Mouse (Mus musculus) kidney, postnatal 0 days (tissue): ENCODE data around the gene Klc3. TPM values are rescaled to one million over a fixed set of nuclear protein-coding genes. Genes with fewer than 3 reads are reported as not detected.

Experiments
- ATAC-seq: fragments of 200-750 bp; cut with Nextera tagmentation; replicated peaks from 2 replicates; pipeline ENCODE4 v1.8.0; 2017; ENCODE audit warnings: low read depth, moderate number of reproducible peaks, moderate TSS enrichment, moderate library complexity; ENCODE audit not compliant: low FRiP score
- DNase-seq: peaks from one replicate; pipeline ENCODE4 v3.0.0-alpha.2; 2016; ENCODE audit warnings: low spot score
- H3K27ac ChIP-seq: fragments of 300-500 bp; sonication (generic); 2 replicates; pipeline ENCODE4 v1.5.1; 2014; ENCODE audit warnings: mild to moderate bottlenecking
- H3K27me3 ChIP-seq: fragments of 300-500 bp; sonication (generic); 2 replicates; pipeline ENCODE4 v1.6.1; 2014; ENCODE audit warnings: low read length, mixed read lengths; ENCODE audit not compliant: insufficient read depth
- H3K36me3 ChIP-seq: fragments of 300-500 bp; sonication (generic); 2 replicates; pipeline ENCODE4 v1.6.1; 2014; ENCODE audit warnings: low read length, mixed read lengths; ENCODE audit not compliant: insufficient read depth
- H3K4me1 ChIP-seq: fragments of 300-500 bp; sonication (generic); replicated peaks from 2 replicates; pipeline ENCODE4 v1.6.1; 2014; ENCODE audit warnings: antibody characterized with exemption, low read length, mixed read lengths; ENCODE audit not compliant: insufficient read depth
- H3K4me2 ChIP-seq: fragments of 300-500 bp; sonication (generic); 2 replicates; pipeline ENCODE4 v1.6.1; 2014; ENCODE audit warnings: mild to moderate bottlenecking, low read length, moderate library complexity, mixed read lengths
- H3K4me3 ChIP-seq: fragments of 300-500 bp; sonication (generic); replicated peaks from 2 replicates; pipeline ENCODE4 v1.5.1; 2014; ENCODE audit warnings: low read depth, low read length
- H3K9ac ChIP-seq: fragments of 300-500 bp; sonication (generic); 2 replicates; pipeline ENCODE4 v1.6.1; 2014; ENCODE audit warnings: low read depth, low read length
- H3K9me3 ChIP-seq: fragments of 300-500 bp; sonication (generic); replicated peaks from 2 replicates; pipeline ENCODE4 v1.6.1; 2016; ENCODE audit warnings: low read length, inconsistent platforms, mixed read lengths
- CTCF ChIP-seq: IDR thresholded peaks from 2 replicates; pipeline ENCODE4 v1.5.1; 2016; ENCODE audit warnings: antibody characterized with exemption, low read depth, mild to moderate bottlenecking, moderate library complexity
- WGBS: fragments of 180-500 bp; shearing (Covaris S2); extraction: QIAGEN DNeasy Blood & Tissue Kit; methylation state at CpG from one replicate; pipeline ENCODE4 v1.1.7; 2014; 5-methylcytosine and 5-hydroxymethylcytosine counted together
- polyA plus RNA-seq: library from polyadenylated mRNA; unstranded; fragments of >200 nt; fragmentation: Nextera tagmentation; extraction: Ambion mirVana; gene quantifications from 2 replicates; pipeline ENCODE4 v1.2.1, GENCODE M21; 2015

The Klc3 gene
- polyA plus RNA-seq = 6.7 and 8.2 TPM in 2 replicates

DNA sequence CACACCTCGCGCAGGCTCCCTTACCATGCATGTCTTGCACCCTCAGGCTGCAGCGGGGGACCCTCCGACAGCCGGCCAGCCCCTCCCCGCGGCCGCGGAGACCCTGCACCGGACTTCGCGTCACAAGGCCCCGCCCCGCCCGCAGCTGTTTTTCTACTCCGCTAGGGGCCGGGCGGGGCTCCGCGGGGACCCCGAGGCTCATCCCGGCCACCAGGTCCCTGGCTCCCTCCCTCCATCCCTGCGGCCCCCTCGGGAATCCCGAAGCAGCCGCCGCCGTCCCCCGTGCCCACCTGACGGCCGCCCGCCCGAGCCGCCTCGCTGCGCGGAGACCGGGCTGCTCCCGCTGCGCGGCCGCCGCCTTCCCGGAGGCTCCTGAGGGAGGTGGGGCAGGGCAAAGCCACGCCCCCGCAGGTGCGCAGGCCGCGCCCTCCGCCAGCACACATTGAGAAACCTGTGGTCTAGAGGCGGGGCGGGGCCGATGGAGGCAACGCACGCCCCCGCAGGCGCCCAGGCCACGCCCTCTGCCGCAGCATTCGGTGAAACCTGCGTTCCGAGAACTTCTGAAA, at the start of gene Klc3:
Klc3 (minus strand) TSS at position 374 of the 566 bp plus-strand sequence.
- no peaks in the 10 kb centered on the region; the same call in 1 of the 2 replicates for H3K27me3 ChIP-seq
- peak within 1 kb of the TSS; percentile 88 for H3K4me2 ChIP-seq
- 0 out of 2 replicates have a peak, but pooled peaks cover 4% of the 10 kb centered on the region for H3K4me1 ChIP-seq
- under 1% methylated on average over 60 of the region's 62 CpGs for WGBS
- H3K36me3 ChIP-seq = no peaks in the 10 kb centered on the region
- H3K4me3 ChIP-seq = peak within 1 kb of the TSS; percentile 52
- no peak within 1 kb of the TSS for H3K27ac ChIP-seq
- H3K9me3 ChIP-seq = no peaks in the 10 kb centered on the region
- TF ChIP-seq CTCF = no peak
- ATAC-seq (peak; percentile 63), DNase-seq (peak; percentile 61)
- H3K9ac ChIP-seq = peak within 1 kb of the TSS; percentile 36

DNA sequence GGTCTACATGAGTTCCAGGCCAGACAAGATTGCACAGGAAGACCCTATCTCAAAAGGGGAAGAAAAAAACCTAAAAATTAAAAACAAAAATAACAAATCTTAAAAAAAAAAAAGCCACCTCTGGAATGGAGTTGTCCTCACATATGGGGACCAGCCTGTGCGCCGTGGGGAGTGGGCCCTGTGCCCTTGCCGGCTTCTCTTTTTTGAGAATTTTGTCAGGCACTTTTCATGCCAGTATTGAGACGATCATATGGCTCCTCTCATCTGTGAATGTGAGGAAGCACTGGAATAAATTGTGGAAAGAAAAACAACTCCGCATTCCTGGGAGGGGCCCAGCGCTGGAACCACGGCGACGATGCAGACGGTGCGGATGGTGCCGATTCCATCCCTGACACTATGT, 45.3 kb upstream of the Klc3 start:
- Histone ChIP-seq H3K4me3 (no peak overlapping the region), H3K36me3 (peaks cover 27% of the 10 kb centered on the region), H3K9ac (no peak overlapping the region), H3K27me3 (no peaks in the 10 kb centered on the region), H3K27ac (no peak overlapping the region), H3K4me1 (no peaks in the 10 kb centered on the region), H3K4me2 (no peak overlapping the region), H3K9me3 (no peaks in the 10 kb centered on the region)
- no peak for DNase-seq
- no peak for TF ChIP-seq CTCF
- no peak for ATAC-seq
- WGBS = 63% methylated on average over 12 of the region's 12 CpGs

DNA sequence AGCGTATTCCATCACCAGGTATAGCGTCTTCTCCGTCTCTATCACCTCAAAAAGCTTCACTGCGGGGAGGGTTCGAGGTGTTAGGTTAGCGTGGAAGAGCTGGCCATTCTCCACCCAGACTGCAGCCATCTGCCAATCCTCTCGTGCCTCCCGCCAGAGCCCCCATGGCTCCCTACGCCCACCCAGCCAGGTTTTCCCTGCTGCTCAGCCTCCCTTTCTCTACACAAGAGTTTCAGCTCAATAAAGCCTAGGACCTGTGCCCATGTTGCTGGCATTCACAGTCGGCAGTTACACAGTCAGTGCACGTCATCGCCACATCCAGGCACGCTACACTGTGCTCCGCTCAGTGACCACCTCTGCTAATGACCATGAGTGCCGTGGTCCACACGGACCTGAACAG, 43.8 kb upstream of the Klc3 start:
- H3K27me3 ChIP-seq = no peaks in the 10 kb centered on the region
- ATAC-seq (no peak), DNase-seq (no peak)
- H3K27ac ChIP-seq = no peak overlapping the region
- 97% methylated on average over 16 of the region's 16 CpGs for WGBS
- no peaks in the 10 kb centered on the region for H3K4me1 ChIP-seq
- peaks cover 32% of the 10 kb centered on the region for H3K36me3 ChIP-seq
- H3K4me3 ChIP-seq = no peak overlapping the region
- no peaks in the 10 kb centered on the region for H3K9me3 ChIP-seq
- no peak overlapping the region for H3K9ac ChIP-seq
- no peak overlapping the region for H3K4me2 ChIP-seq
- no peak for TF ChIP-seq CTCF

DNA sequence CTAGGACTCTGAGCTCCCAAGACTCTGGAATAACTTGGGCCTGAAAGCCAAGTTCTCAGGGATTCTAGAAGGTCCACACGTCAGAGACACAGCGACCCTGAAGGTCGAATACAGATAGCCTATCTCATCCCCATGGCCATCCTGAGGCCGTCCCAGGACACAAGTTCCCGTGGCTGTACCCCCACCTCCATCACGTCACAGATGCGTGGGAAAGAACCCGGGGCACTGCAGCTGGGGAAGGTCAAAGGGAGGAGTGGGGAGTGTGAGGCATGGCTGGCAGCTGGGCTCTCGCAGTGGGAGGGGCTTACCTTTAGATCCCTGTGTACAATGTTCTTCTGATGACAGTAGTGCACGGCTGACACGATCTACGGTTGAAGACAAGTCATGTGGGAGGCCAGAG, 40.9 kb upstream of the Klc3 start:
- Histone ChIP-seq H3K36me3 (peaks cover 31% of the 10 kb centered on the region), H3K4me2 (no peak overlapping the region), H3K4me3 (no peak overlapping the region), H3K9ac (no peak overlapping the region), H3K4me1 (no peaks in the 10 kb centered on the region), H3K9me3 (no peaks in the 10 kb centered on the region), H3K27me3 (no peaks in the 10 kb centered on the region), H3K27ac (no peak overlapping the region)
- DNase-seq = no peak
- 68% methylated on average over 12 of the region's 12 CpGs for WGBS
- no peak for ATAC-seq
- no peak for TF ChIP-seq CTCF

DNA sequence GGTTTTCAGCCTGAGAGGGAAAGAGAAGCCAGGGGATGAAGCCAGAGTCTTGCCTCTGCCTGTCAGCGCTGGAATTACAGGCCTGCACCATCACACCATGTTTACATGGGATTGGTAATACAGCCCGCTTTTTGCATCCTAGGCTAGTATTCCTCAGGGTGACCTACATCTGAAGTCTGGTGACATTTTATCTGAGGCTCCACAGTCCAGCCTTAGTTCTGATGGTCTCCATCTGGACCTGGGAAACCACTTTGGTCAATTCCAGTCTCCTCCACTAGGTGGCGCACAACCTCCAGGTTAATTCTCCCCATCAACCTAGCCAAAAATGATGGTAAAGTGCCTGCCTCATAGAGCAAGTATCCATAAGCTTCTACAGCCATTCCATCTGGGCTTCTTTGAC, 39.4 kb upstream of the Klc3 start:
- Histone ChIP-seq H3K36me3 (peaks cover 31% of the 10 kb centered on the region), H3K27me3 (no peaks in the 10 kb centered on the region), H3K27ac (no peak overlapping the region), H3K4me3 (no peak overlapping the region), H3K4me2 (no peak overlapping the region), H3K9me3 (no peaks in the 10 kb centered on the region), H3K4me1 (no peaks in the 10 kb centered on the region), H3K9ac (no peak overlapping the region)
- DNase-seq (peak; percentile 89), ATAC-seq (peak; percentile 76)
- WGBS = 35% methylated on average over 3 of the region's 3 CpGs
- TF ChIP-seq CTCF = peak; percentile 94

DNA sequence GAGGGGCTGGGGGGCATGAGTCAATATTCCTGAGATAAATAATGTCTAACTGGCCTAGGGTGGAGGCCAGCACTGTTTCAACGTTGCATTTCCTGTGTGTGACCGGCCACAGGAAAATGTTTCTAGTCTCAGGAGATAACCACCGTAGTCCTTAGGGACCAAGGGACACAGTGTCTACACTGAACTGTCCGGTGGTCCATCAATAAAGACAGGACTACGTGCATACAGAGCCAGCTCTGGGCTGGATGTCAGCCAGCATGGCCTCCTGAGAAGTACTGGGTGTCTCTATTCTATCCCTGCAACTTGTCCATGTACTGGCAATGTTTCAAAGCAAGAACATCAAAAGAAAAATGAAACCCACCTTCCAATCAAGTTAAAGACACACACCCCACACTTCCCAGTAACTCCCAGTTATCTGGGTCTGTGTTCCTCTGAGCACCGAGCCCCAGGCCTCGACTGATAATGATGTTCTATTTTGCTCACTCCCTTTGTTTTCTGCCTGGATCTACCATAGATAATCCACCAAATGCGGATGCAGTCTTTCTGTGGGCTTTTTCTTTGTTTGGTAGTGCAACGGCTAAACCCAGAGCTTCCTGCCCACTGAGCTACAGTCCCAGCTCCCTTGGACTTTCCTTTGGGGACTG, 37.7 kb upstream of the Klc3 start:
- no peak for TF ChIP-seq CTCF
- no peak overlapping the region for H3K4me2 ChIP-seq
- 74% methylated on average over 9 of the region's 9 CpGs for whole genome bisulfite sequencing
- no peak overlapping the region for H3K27ac ChIP-seq
- peaks cover 37% of the 10 kb centered on the region for H3K36me3 ChIP-seq
- DNase-seq (no peak), ATAC-seq (no peak)
- H3K4me3 ChIP-seq = no peak overlapping the region
- 0 out of 2 replicates have a peak overlapping the region, but pooled peaks have one; percentile 19 for H3K9ac ChIP-seq
- H3K27me3 ChIP-seq = no peaks in the 10 kb centered on the region
- H3K4me1 ChIP-seq = no peaks in the 10 kb centered on the region
- no peaks in the 10 kb centered on the region for H3K9me3 ChIP-seq
